Mouse (Mus musculus): ENCODE results near the gene Gpx5. TPM values are rescaled to one million over a fixed set of nuclear protein-coding genes. Genes with fewer than 3 reads are reported as not detected.
A peak's percentile ranks its signal among the peaks of the same experiment; 100 is the strongest.
"Not testable (repeated sequence)": the region's sequence is repeated elsewhere in the genome, so short reads cannot be mapped to it uniquely, and the experiment has no call there.

Gene Gpx5
- total RNA-seq, 2 experiments from 2014 or later, result not detected

GRCm38 (mm10) chr13:21265736-21266135 is 26.8 kb downstream of the Gpx5 start:
- no peak for DNase-seq (ENCODE audit: low spot score in 2 of 2)

GRCm38 (mm10) chr13:21264366-21264765 is 28.2 kb downstream of the Gpx5 start:
- DNase-seq (ENCODE audit: low spot score in 2 of 2), result no peak

- no peak for DNase-seq (ENCODE audit: low spot score in 2 of 2)
These were observed 28.6 kb downstream of the Gpx5 start for GRCm38 (mm10) chr13:21263910-21264309.

GRCm38 (mm10) chr13:21262787-21263461 is 29.6 kb downstream of the Gpx5 start:
- DNase-seq (ENCODE audit: low spot score in 2 of 2), result no peak

DNA sequence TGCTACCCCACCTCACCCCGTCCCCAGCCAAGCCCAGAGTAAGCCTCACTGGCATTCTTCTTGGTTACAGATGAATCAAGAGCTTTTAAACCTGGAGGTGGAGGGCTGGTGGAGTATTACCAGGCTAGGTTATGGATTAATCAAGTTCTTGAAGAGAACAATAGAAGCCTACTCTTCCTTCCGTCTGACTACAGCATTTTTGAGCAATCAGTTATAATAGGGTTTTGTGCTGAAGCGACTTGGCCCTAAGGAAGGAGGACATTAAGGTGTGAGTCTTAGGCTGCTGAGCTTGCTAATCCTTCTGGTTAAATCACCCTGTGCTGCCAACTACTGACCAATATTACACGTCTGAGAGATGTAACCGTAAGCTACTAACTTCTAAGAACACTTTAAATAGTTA is 32.2 kb downstream of the Gpx5 start:
- no peak for DNase-seq (ENCODE audit: low spot score in 2 of 2)

DNA sequence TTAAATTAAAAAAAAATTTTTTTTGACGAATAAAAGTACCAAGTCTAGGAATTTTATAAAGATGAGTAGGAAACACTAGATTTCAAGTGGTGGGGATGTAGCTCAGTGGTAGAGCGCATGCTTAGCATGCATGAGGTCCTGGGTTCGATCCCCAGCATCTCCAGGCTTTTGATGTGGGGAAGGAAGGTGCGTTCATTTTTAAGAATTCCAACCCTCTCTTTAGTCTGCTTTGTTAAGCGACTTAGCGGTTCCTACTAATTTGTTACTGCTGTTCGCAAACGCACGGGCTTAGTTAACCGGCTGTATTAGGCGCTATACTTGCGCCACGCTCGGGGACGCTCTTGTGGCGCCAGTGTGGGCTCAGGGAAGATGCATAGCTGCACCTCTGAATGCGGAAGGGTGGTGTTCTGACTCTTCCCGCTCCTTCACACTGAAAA is 32.8 kb downstream of the Gpx5 start:
- peak; percentile 19 to 38 for DNase-seq (ENCODE audit: low spot score in 2 of 2)

- no peak for DNase-seq (ENCODE audit: low spot score in 2 of 2)
These were observed 33.3 kb downstream of the Gpx5 start for GRCm38 (mm10) chr13:21259171-21259631.

DNA sequence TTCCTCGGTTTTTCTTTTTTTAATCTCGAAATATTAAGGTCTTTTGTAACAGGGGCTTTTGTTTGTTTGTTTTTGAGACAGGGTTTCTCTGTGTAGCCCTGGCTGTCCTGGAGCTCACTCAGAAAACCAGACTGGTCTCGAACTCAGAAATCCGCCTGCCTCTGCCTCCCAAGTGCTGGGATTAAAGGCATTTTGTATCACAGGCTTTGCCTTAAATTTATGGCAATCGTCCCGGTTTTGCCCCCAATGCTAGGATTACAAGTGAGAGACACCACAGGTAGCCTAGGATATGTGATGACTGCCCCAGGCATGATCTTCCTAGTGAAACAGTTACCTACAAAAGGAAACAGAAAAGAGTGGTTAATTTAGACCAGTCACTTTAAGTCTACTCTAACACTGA is 34.0 kb downstream of the Gpx5 start:
- no peak for DNase-seq (ENCODE audit: low spot score in 2 of 2)

DNA sequence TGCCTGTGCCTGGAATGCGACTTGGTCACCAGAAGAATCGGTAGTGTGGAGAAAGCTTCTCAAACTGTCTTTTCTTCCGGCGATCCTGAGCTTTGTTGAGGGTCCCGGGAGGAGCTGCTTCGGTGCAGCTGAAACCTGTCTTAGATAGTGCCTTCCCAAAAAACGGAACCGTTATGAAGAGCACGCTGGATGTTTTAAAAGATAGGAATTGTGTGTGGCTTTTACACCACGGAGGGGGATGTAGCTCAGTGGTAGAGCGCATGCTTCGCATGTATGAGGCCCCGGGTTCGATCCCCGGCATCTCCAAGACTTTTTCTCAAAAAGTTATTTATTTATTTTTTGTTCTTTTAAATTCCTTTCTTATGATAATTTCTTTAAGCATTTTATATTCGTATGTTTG is 38.5 kb downstream of the Gpx5 start:
- no peak for DNase-seq (ENCODE audit: low spot score in 2 of 2)

GRCm38 (mm10) chr13:21253569-21253968 is 39.0 kb downstream of the Gpx5 start:
- no peak for DNase-seq (ENCODE audit: low spot score in 2 of 2)

DNA sequence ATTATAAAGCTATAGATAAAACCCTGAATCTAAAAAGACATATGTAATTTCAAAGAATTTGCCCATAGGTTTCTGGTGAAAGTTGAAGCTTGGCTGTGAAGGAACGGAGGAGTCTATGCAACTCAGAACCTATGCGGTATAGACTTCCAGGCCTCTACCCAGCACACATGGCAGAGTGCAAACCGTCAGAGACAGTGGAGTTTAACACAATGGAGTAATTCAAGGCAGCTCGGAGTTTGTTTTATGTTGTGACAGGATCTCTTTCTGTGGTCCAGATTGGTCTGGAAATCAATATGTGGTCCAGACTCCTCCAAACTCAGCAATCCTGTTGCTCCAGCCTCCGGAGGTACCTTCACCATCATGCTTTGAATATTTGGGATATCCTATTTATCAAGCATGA is 39.5 kb downstream of the Gpx5 start:
- no peak for DNase-seq (ENCODE audit: low spot score in 2 of 2)

- DNase-seq (ENCODE audit: low spot score in 2 of 2), result no peak
These were observed 42.4 kb downstream of the Gpx5 start for GRCm38 (mm10) chr13:21250074-21250681.

DNA sequence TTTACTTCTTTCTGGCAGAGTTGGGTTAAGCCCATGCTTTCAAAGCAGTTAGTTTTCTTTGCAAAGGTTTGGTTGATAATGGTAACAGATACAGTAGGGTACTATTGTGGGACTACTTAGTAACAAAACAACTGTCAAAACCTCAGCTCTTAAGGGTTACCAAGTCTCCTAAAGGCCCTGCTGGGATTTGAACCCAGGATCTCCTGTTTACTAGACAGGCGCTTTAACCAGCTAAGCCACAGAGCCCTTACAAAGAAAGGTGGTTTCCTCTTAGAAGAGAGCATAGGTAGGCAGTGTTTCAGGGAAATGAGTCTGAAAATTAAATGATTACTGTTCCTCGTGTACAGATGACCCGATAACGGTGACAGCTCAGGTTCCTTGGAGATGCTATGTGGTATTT is 43.5 kb downstream of the Gpx5 start:
- DNase-seq (ENCODE audit: low spot score in 2 of 2), result no peak

GRCm38 (mm10) chr13:21246276-21246675 is 46.3 kb downstream of the Gpx5 start:
- no peak for DNase-seq (ENCODE audit: low spot score in 2 of 2)

DNA sequence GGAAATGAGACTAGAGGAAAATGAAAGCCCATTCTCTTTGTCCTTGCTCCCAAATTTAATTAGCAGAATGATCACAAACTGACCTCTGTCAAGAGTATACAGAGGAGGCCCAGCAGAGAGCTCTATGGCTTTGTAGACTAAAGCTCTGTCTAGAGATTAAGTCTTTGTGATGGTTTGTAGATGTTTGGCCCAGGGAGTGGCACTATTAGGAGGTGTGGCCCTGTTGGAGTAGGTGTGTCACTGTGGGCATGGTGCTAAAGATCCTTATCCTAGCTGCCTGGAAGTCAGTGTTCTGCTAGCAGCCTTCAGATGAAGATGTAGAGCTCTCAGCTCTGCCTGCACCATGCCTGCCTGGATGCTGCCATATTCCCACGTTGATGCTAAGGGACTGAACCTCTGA is 47.6 kb downstream of the Gpx5 start:
- DNase-seq (ENCODE audit: low spot score in 2 of 2), result not testable (repeated sequence)

GRCm38 (mm10) chr13:21244089-21244488 is 48.4 kb downstream of the Gpx5 start:
- DNase-seq (ENCODE audit: low spot score in 2 of 2), result no peak

DNA sequence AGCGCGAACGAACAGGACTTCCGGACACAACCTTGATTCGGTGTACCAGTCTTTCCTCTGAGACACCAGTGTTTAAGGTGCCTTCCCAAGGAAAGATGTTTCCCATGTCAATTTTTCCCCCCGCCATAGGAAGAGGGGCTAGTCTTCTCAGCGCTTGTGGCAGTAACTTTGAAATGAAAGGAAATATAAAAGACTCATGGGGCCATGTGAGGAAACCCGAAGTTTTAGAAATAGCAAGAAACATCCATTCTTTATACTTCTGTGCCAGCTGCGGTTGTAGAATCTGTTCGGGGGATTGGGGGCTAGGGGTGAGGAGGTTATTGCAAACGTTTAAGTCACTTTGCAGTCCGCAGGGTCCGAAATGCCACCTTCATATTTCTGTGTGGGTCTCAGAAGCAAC is 49.3 kb downstream of the Gpx5 start:
- DNase-seq (ENCODE audit: low spot score in 2 of 2), result no peak

DNA sequence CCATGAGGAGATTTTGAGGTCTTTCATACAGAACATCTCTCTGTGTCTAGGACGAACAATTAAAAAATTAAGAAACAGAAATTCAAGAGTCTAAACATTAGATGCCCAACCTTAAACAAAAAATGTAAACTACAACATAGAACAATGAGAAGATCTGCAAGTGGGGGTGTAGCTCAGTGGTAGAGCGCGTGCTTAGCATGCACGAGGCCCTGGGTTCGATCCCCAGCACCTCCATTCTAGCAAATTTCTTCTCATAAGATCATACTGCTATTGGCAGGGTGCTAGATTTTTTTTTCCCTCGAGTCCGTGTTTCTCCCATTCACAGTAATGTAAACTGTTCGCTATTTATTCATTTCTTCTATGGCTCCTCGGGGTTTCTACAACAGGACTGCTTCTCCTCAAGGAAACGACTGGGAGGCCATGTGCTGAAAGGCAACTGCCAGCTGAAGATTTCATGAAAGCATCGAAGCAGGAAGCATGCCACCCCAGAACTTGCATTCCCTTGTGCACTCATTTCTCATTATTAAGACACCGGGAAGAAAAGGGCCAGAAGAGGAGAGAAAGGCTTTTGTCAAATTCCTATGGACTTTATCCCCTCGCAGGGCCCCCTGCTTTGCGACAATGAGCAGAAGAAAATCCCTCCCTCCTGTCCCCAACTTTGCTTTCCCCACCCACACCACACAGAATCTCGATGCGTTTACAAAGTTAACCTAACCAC is 50.0 kb downstream of the Gpx5 start:
- DNase-seq (ENCODE audit: low spot score in 2 of 2), result no peak

DNA sequence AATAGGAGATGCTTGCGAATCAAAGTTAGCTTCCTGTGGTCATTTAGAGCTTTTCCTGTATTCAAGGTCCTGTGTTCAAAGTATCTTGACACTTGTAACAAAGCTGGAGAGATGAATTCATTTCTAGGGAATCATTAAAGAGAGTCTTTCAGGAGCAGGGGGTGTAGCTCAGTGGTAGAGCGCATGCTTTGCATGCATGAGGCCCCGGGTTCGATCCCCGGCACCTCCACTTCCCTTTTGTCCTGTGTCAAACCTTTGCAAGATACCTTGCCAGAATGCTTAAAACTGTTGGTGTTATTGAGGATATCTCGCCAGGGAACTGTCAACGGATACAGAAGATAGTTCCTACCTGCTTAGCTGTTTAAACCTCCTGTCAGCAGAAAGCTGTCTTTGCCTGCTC is 51.7 kb downstream of the Gpx5 start:
- peak in 1 of 2 experiments; percentile 29 for DNase-seq (ENCODE audit: low spot score in 2 of 2)

DNA sequence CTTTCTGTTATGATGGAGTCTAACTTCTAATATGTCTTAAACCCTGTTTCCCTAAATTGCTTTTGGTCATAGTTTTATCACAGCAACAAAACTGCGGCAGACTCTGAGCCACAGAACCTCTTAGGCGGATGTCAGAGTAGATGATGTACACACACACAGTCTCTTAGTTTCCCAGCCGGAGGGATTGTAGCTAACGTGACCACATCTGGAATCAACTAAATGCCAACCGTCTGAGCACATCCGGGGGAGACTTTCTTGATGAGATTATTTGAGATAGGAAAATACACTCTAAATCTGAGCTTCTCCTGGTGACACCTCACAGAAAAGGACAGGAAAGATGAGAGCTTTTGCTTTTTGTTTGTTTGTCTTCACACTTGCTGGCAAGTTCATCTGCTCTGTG is 55.4 kb downstream of the Gpx5 start:
- no peak for DNase-seq (ENCODE audit: low spot score in 2 of 2)

DNA sequence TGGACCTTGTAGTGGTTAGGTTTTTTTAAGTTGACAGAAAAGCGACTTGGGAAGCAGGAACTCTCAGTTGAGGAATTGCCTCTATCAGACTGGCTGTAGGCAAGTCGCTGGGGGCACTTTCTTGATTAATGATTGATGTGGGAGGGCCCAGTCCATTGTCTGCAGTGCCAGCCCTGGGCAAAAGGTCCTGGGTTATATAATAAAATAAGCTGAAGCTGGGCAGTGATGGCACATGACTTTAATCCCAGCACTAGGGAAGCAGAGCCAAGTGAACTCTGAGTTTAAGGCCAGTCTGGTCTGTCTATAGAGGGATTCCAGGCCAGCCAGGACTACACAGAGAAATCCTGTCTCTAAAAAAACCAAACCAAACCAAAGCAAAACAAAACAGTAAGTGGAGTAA is 55.8 kb downstream of the Gpx5 start:
- DNase-seq (ENCODE audit: low spot score in 2 of 2), result no peak
